Mouse (Mus musculus) cerebellum, adult (tissue): Measurements from ENCODE around the gene Plekho1.
A peak's percentile ranks its signal among the peaks of the same experiment; 100 is the strongest.

Experiments used
- ATAC-seq: cut with Nextera tagmentation; 2 replicates; pipeline ENCODE4 v1.9.2; 2017; ENCODE audit warnings: mild to moderate bottlenecking, moderate library complexity, mixed read lengths; ENCODE audit not compliant: insufficient number of reproducible peaks, low FRiP score, low TSS enrichment

Gene Plekho1

GRCm38 (mm10) chr3:96015681-96016080 lies 19.9 kb upstream of the Plekho1 start:
- ATAC-seq = no peak

GRCm38 (mm10) chr3:96012805-96013204 lies 17.0 kb upstream of the Plekho1 start:
- no peak for ATAC-seq

DNA sequence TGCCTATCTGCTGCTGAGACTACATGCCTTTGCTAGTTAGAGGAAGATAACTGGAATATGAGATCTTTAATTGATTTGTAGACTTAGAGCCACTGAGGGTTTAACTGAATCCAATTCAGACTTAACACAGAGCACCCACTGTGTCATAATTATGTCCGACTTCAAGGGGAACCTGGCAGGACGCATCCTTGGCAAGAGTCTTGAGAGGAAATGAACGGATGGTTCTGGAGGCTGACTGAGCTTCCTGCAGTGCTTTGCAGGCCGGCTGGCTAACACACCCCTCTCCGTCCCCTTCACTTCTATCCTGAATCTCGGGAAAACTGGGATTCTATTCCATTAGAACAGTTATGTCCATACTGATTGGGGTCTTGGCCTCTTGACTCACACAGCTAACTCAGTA lies 12.7 kb upstream of the Plekho1 start:
- ATAC-seq = peak; percentile 36; the same call in 1 of the 2 replicates

DNA sequence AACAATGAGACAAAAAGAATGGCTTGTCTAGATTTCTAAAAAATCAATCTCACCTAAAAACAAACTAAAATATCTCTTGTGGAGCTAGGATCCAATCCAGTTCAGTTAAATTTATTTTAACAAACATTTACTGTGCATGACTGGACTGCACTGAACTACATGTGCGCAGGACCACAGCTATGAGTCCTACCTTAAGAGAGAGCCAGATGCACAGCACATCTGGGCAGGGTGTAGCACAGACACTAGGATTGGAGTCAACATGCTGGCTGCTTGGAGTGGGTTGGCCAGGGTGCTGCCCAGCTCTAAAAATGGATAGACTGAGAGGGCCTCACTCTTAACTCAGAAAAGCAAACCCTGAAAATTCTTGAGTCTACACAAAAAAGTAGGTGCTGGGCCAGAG lies 5.8 kb upstream of the Plekho1 start:
- ATAC-seq = no peak

DNA sequence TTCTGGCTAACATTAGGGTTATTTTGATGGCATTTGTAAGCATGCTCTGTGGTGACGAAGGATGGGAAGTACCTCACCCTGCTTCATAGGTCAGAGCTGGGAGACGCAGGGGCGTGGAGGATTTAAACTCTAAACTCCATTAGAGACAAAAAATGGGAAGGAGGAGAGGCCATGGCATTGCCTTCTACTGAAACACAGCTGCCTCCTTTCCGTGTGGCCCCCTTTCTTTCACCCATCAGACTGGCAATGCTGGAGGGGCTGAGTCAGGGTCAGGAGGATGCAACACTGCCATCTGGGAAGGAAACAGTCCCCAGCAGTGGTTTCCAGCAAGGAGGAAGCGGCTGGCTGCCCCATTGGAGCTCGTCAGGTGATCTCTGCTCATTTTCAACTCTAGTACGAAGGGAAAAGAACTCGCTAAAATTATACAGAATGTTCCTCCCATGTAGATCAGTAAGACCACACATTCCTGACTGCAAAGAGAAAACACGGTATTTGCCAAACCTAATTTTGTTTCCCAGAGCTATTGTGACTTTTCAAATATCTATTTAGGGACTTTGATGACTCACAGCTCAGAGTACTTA lies 5.2 kb upstream of the Plekho1 start:
- no peak for ATAC-seq

DNA sequence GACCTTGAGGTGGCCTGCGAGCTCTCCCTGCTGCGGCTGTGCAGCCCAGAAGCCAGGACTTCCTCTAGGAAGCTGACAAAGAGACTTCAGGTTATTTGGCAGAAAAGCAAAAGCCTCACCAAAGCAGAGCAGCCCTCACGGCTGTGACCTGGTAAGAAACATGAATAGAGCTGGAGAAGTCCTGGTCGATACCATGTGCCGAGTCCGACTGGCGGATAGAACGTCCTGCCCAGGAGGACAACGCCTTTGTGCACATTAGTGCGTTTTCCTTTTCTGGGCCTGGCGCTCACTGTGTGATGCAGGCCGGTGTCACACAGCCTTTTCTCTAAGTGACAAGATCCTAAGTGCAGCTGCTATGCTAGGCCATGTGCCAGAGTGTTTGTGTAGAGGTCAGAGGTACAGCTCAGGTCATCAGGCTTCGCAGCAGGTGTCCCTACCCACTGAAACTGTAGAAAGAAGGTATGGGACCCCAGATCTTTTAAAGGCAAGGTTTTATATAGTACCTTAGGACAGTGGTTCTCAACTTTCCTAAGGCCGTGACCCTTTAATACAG lies 4.4 kb upstream of the Plekho1 start:
- ATAC-seq = no peak

- no peak for ATAC-seq
Measured at GRCm38 (mm10) chr3:95999308-96000079, 3.7 kb upstream of the Plekho1 start.

GRCm38 (mm10) chr3:95997203-95997721 lies 1.5 kb upstream of the Plekho1 start:
- ATAC-seq = no peak

GRCm38 (mm10) chr3:95996451-95997073 lies 761 bp upstream of the Plekho1 start:
- ATAC-seq = no peak

GRCm38 (mm10) chr3:95994975-95995801 lies 613 bp downstream of the Plekho1 start:
- no peak for ATAC-seq

GRCm38 (mm10) chr3:95994381-95994846 lies 1.4 kb downstream of the Plekho1 start:
- no peak for ATAC-seq

DNA sequence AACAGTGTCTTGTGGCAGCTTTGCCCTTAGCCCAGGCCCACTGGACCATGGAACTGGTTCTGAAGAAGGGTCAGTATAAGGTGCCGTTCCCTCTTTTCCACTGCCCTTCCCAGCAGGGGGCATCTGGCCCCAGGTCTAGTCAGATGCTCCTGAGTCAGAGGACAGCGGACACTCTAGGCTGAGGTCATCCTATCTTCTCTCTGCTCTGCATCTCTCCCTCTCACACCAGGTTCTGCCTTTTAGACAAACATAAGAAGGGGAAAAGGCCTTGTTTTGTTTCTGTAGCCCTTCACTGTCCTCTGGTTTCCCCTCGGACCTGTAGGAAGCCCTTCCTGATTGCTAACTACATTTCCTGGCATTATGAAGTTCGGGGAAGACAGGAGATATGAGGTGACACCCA lies 1.9 kb downstream of the Plekho1 start:
- peak; percentile 32; the same call in 1 of the 2 replicates for ATAC-seq

GRCm38 (mm10) chr3:95992990-95993603 lies 2.7 kb downstream of the Plekho1 start:
- ATAC-seq = no peak

DNA sequence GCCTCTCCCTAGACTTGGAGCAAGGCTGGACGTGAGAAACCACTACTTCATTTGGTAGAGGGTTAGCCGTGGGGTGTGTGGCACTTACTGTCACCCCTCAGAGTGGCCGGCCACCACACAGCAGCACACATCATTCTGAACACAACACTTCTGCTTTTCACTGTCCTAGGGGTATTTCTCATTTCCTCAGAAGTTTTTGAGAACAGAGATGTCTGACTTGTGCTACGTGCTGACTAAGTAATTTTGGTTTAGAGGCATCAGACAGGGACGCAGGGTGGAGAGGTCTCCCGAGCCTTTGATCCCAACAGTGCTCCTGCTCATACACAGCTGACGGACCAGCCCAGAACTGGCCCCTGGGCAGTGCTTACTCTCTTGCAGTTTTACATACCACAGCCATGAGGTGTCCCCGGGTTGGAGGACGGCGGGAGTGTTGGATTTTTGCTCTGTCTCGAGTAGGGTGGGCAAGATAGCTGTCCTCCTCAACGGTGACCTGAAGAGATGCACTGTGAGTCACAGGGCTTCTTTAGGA lies 5.3 kb downstream of the Plekho1 start:
- no peak for ATAC-seq

DNA sequence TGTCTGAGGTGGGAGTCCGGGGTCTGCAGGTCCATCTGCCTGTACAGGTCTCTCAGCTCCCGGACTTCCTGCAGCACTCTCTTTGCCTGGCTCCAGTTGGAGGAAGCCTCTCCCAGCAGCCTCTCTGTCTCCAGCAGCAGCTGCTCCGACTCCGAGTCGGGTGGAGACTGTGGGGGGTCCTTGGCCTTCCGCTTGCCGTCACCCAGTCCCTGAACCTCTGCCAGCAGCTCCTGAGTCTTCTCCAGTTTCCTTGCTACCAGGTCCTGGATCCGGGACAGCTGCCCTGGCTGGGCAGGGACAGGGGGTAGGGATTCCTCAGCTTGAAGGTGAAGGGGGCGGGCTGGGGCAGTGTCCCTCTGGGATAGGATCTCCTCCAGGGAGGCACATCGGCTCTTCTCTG lies 6.8 kb downstream of the Plekho1 start:
- ATAC-seq = no peak

GRCm38 (mm10) chr3:95988138-95988537 lies 7.7 kb downstream of the Plekho1 start:
- ATAC-seq = no peak

- ATAC-seq = no peak
Measured at GRCm38 (mm10) chr3:95987386-95988110, 8.3 kb downstream of the Plekho1 start.

- ATAC-seq = no peak
Measured at GRCm38 (mm10) chr3:95986984-95987383, 8.8 kb downstream of the Plekho1 start.
